Comparison of ENCODE assay signal across 14 mouse cellular contexts in genomic region chr5:104025245-104025854, GRCm38 (mm10). TPM values are rescaled to one million over a fixed set of nuclear protein-coding genes. Genes with fewer than 3 reads are reported as not detected.
DNase-seq lines count a peak whose midpoint lies in the region; ATAC-seq and TF ChIP-seq lines count a peak whose summit lies in the region.
"Had no signal": no experiment of that assay in that cellular context is flagged by ENCODE, and none has a peak within 500 bp of the region (broad histone marks: within the 10 kb centered on the region; RNA-seq: fewer than 3 reads in every experiment).

No protein-coding gene starts in this region.

- peak; percentile 27 for DNase-seq in kidney, adult 18-20 months
- DNase-seq in kidney, postnatal 25 days: no peak
- no peak for DNase-seq in ES-E14 (ENCODE audit: low read depth, low spot score)
- no peak for DNase-seq in left cerebral cortex, postnatal 14 days (ENCODE audit: low spot score in 2 of 2)
- DNase-seq in right cerebral cortex, postnatal 36 days (ENCODE audit: low spot score in 2 of 2): no peak
- DNase-seq: lung, postnatal 4 days had no signal

- no peak for ATAC-seq in heart, embryonic 14.5 days (ENCODE audit: insufficient number of reproducible peaks, insufficient read depth, low FRiP score, low read depth)
- ATAC-seq in liver, embryonic 15.5 days (ENCODE audit: insufficient read depth): no peak
- ATAC-seq: CD4-positive, CD25-positive, alpha-beta regulatory T cell, adult 4 months; inflammation-experienced regulatory T-cells, adult 6 months had no signal

- H3K9me3 ChIP-seq in ES-E14 (ENCODE audit: control insufficient read depth, insufficient read depth, low read depth, low read length): no peaks in the 10 kb centered on the region
- H3K9me3 ChIP-seq in heart, embryonic 14.5 days (ENCODE audit: control insufficient read depth, low read length): no peaks in the 10 kb centered on the region
- H3K9me3 ChIP-seq in liver, embryonic 15.5 days (replicated peaks): no peaks in the 10 kb centered on the region
- H3K9me3 ChIP-seq: embryonic facial prominence, embryonic 15.5 days had no signal

- no peaks in the 10 kb centered on the region for H3K36me3 ChIP-seq in ES-E14 (ENCODE audit: control insufficient read depth, insufficient read depth, low read length, poor library complexity, severe bottlenecking)
- H3K36me3 ChIP-seq in heart, embryonic 14.5 days (ENCODE audit: control insufficient read depth, insufficient read depth, low read length): no peaks in the 10 kb centered on the region
- no peaks in the 10 kb centered on the region for H3K36me3 ChIP-seq in liver, embryonic 15.5 days (replicated peaks)
- H3K36me3 ChIP-seq: embryonic facial prominence, embryonic 15.5 days had no signal

- H3K4me2 ChIP-seq in heart, embryonic 14.5 days (ENCODE audit: low read length): peak overlapping the region; percentile 42
- H3K4me2 ChIP-seq in liver, embryonic 15.5 days: peak overlapping the region; percentile 35
- H3K4me2 ChIP-seq: embryonic facial prominence, embryonic 15.5 days had no signal

- H3K4me1 ChIP-seq in ES-E14 (ENCODE audit: control insufficient read depth in 2 of 2, insufficient read depth in 2 of 2, low read length in 2 of 2, poor library complexity in 1 of 2): peaks cover 19 to 21% of the 10 kb centered on the region in 2 experiments
- H3K4me1 ChIP-seq in heart, embryonic 14.5 days (ENCODE audit: control insufficient read depth in 2 of 2, insufficient read depth in 2 of 2, low read length in 2 of 2): peaks cover 12 to 15% of the 10 kb centered on the region in 2 experiments
- H3K4me1 ChIP-seq in liver, embryonic 15.5 days (replicated peaks): peaks cover 39% of the 10 kb centered on the region

- H3K4me3 ChIP-seq in ES-E14 (ENCODE audit: insufficient read depth in 1 of 2, low read depth in 1 of 2, low read length in 2 of 2, poor library complexity in 1 of 2, severe bottlenecking in 1 of 2): peak overlapping the region; percentile 5 to 53; a peak in 3 of 4 replicates
- no peak overlapping the region for H3K4me3 ChIP-seq in heart, embryonic 14.5 days (ENCODE audit: control insufficient read depth in 1 of 2, insufficient read depth in 1 of 2, low read depth in 1 of 2, low read length in 2 of 2)
- no peak overlapping the region for H3K4me3 ChIP-seq in liver, embryonic 15.5 days (replicated peaks)
- H3K4me3 ChIP-seq: embryonic facial prominence, embryonic 15.5 days; layer of hippocampus, adult 2 months had no signal

- in situ Hi-C loops in ES-E14 (cut with MboI; ENCODE audit: low sequenced_read_pairs in 2 of 2, unreplicated experiment in 2 of 2): no loop called here

- 30% methylated on average over 17 of the region's 17 CpGs for WGBS in heart, embryonic 14.5 days
- 28% methylated on average over 17 of the region's 17 CpGs for WGBS in liver, embryonic 15.5 days (ENCODE audit: insufficient replicate concordance)

- intact Hi-C loops in left cerebral cortex, postnatal 14 days (cut with DNase I): no loop called here

- H3K27me3 ChIP-seq in heart, embryonic 14.5 days (ENCODE audit: control insufficient read depth, insufficient read depth, low read length): no peaks in the 10 kb centered on the region
- H3K27me3 ChIP-seq in liver, embryonic 15.5 days: no peaks in the 10 kb centered on the region

- peak overlapping the region; percentile 58; the same call in 1 of the 2 replicates for H3K27ac ChIP-seq in ES-E14 (ENCODE audit: insufficient read depth, low read depth, low read length, poor library complexity, severe bottlenecking)
- H3K27ac ChIP-seq in heart, embryonic 14.5 days (replicated peaks in 1 of 2; ENCODE audit: control insufficient read depth in 1 of 2, insufficient read depth in 1 of 2, low read depth in 2 of 2, low read length in 2 of 2): no peak overlapping the region
- H3K27ac ChIP-seq in liver, embryonic 15.5 days (replicated peaks): no peak overlapping the region
- H3K27ac ChIP-seq: embryonic facial prominence, embryonic 15.5 days; layer of hippocampus, adult 2 months had no signal

- peak overlapping the region; percentile 36; the same call in 1 of the 2 replicates for H3K9ac ChIP-seq in ES-E14 (ENCODE audit: insufficient read depth, low read depth, low read length, poor library complexity, severe bottlenecking)
- H3K9ac ChIP-seq in heart, embryonic 14.5 days (ENCODE audit: low read length): 0 out of 2 replicates have a peak overlapping the region, but pooled peaks have one; percentile 19
- H3K9ac ChIP-seq in liver, embryonic 15.5 days: no peak overlapping the region
- H3K9ac ChIP-seq: embryonic facial prominence, embryonic 15.5 days had no signal

TF ChIP-seq in ES-E14, 5 proteins besides CTCF, POLR2A, EP300 and RAD21:
- no peak for TF ChIP-seq ZNF384 (IDR thresholded peaks at IDR 0.05; ENCODE audit: low read depth, low read length)
- TF ChIP-seq HCFC1 (IDR thresholded peaks at IDR 0.05; ENCODE audit: borderline replicate concordance, insufficient read depth, low read length): no peak
- TF ChIP-seq ZC3H11A (IDR thresholded peaks at IDR 0.05; ENCODE audit: borderline replicate concordance, low read depth, low read length): no peak
- no peak for TF ChIP-seq MAFK (IDR thresholded peaks at IDR 0.05; ENCODE audit: insufficient read depth, low read depth, low read length)
- no peak for TF ChIP-seq CHD2 (IDR thresholded peaks at IDR 0.05; ENCODE audit: low read depth, low read length)

RNA-seq across cellular contexts. Expression of gene Hsd17b11, which starts 3.6 kb away (rescaled TPM):
- 45.6 and 78.4 TPM in 2 replicates for total RNA-seq in ES-E14 (2012; rRNA removed)
- 4.1 and 5.4 TPM in 2 replicates for polyA plus RNA-seq in heart, embryonic 14.5 days (2014; fragmentation: Nextera tagmentation; extraction: Ambion mirVana)
- polyA plus RNA-seq in liver, embryonic 15.5 days (2015; fragmentation: Nextera tagmentation; extraction: Ambion mirVana): 2.6 and 2.7 TPM in 2 replicates
- total RNA-seq in left cerebral cortex, postnatal 14 days (2021): 10 to 100 TPM; 30.3 to 32.4 TPM

RNA-seq across cellular contexts. Expression of gene Nudt9, which starts 20.8 kb away (rescaled TPM):
- total RNA-seq in ES-E14 (2012; rRNA removed): 55.4 and 75.6 TPM in 2 replicates
- 48.4 and 53.9 TPM in 2 replicates for polyA plus RNA-seq in heart, embryonic 14.5 days (2014; fragmentation: Nextera tagmentation; extraction: Ambion mirVana)
- 69.4 and 69.6 TPM in 2 replicates for polyA plus RNA-seq in liver, embryonic 15.5 days (2015; fragmentation: Nextera tagmentation; extraction: Ambion mirVana)
- total RNA-seq in left cerebral cortex, postnatal 14 days (2021): 10 to 100 TPM; 56.4 to 61.9 TPM

RNA-seq across cellular contexts. Expression of gene Hsd17b13, which starts 48.1 kb away (rescaled TPM):
- total RNA-seq in ES-E14 (2012; rRNA removed): not detected in 2 replicates
- polyA plus RNA-seq in heart, embryonic 14.5 days (2014; fragmentation: Nextera tagmentation; extraction: Ambion mirVana): not detected in 2 replicates
- 35.5 and 52.8 TPM in 2 replicates for polyA plus RNA-seq in liver, embryonic 15.5 days (2015; fragmentation: Nextera tagmentation; extraction: Ambion mirVana)
- total RNA-seq in left cerebral cortex, postnatal 14 days (2021): 1 to 10 TPM; 1.4 to 2.4 TPM
- total RNA-seq: granulocyte monocyte progenitor cell, adult 5-6 weeks; layer of hippocampus, adult 2 months had no signal
- polyA plus RNA-seq: CD4-positive, CD25-positive, alpha-beta regulatory T cell, adult 4 months; inflammation-experienced regulatory T-cells, adult 6 months had no signal

RNA-seq across cellular contexts. Expression of gene Gm17660, which starts 52.1 kb away (rescaled TPM):
- total RNA-seq in ES-E14 (2012; rRNA removed): not detected in 2 replicates
- 0.49 TPM in 1 of 2 replicates, not detected in the other for polyA plus RNA-seq in heart, embryonic 14.5 days (2014; fragmentation: Nextera tagmentation; extraction: Ambion mirVana)
- polyA plus RNA-seq in liver, embryonic 15.5 days (2015; fragmentation: Nextera tagmentation; extraction: Ambion mirVana): not detected in 2 replicates
- not detected for total RNA-seq in left cerebral cortex, postnatal 14 days (2021)
- total RNA-seq: granulocyte monocyte progenitor cell, adult 5-6 weeks; layer of hippocampus, adult 2 months had no signal
- polyA plus RNA-seq: CD4-positive, CD25-positive, alpha-beta regulatory T cell, adult 4 months; inflammation-experienced regulatory T-cells, adult 6 months; urinary bladder, adult 2 months had no signal

Comparison
In these comparisons a context has a peak if more than half of its experiments do, and no peak if none do; other contexts are left out.
1. H3K4me3 ChIP-seq: peak in ES-E14 (2 of 2); none in heart, embryonic 14.5 days (0 of 2) and liver, embryonic 15.5 days (single experiment).